Mouse (Mus musculus): ENCODE results near the gene Cyp2c29. TPM values are rescaled to one million over a fixed set of nuclear protein-coding genes. Genes with fewer than 3 reads are reported as not detected.
"Not testable (repeated sequence)": the region's sequence is repeated elsewhere in the genome, so short reads cannot be mapped to it uniquely, and the experiment has no call there.

The Cyp2c29 gene
- not detected in 2 replicates for polyA plus RNA-seq (2015; fragmentation: Nextera tagmentation; extraction: Ambion mirVana)

GRCm38 (mm10) chr19:39269105-39269504 lies at the start of gene Cyp2c29:
Gene Cyp2c29 (plus strand): TSS chr19:39269405.
- ATAC-seq (ENCODE audit: borderline replicate concordance, extremely low read depth, low FRiP score, low TSS enrichment); H3K4me3 ChIP-seq; H3K27ac ChIP-seq; H3K4me1 ChIP-seq; H3K9ac ChIP-seq; H3K27me3 ChIP-seq; H3K4me2 ChIP-seq; H3K36me3 ChIP-seq; H3K9me3 ChIP-seq: not testable (repeated sequence)
- WGBS = no CpG with 5 or more reads among the region's 1 CpGs

- H3K9ac ChIP-seq; H3K27ac ChIP-seq; H3K36me3 ChIP-seq; H3K9me3 ChIP-seq; H3K4me1 ChIP-seq; H3K27me3 ChIP-seq; H3K4me2 ChIP-seq; ATAC-seq (ENCODE audit: borderline replicate concordance, extremely low read depth, low FRiP score, low TSS enrichment); H3K4me3 ChIP-seq: not testable (repeated sequence)
- 61% methylated on average over 2 of the region's 2 CpGs for WGBS
Observed at GRCm38 (mm10) chr19:39267036-39267435, 2.2 kb upstream of the Cyp2c29 start.

- H3K36me3 ChIP-seq = no peaks in the 10 kb centered on the region
- H3K27me3 ChIP-seq = no peaks in the 10 kb centered on the region
- no peaks in the 10 kb centered on the region for H3K9me3 ChIP-seq
- ATAC-seq (ENCODE audit: borderline replicate concordance, extremely low read depth, low FRiP score, low TSS enrichment) = no peak
- no peak overlapping the region for H3K4me3 ChIP-seq
- no peak overlapping the region for H3K27ac ChIP-seq
- no peaks in the 10 kb centered on the region for H3K4me1 ChIP-seq
- no peak overlapping the region for H3K4me2 ChIP-seq
- no peak overlapping the region for H3K9ac ChIP-seq
Observed at GRCm38 (mm10) chr19:39282801-39283200, 13.6 kb downstream of the Cyp2c29 start.

DNA sequence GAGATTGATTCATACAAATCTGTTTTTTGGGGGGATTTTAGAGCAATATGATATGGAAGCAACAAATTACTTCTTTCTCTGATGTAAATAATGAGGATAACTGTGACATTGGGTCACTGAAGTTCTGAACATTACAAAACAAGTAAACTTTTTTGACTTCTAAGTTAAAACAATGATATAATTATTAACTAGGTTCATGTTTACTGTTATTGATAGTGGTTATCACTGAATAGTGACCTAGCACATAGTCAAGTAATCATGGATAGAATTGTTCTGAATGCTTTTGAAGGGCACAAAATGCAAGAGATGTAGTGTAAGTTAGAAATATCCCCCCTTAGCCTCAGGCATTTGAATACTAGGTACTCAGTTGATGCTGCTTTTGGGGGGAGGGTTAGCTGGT lies 16.4 kb downstream of the Cyp2c29 start:
- Histone ChIP-seq H3K4me1 (no peaks in the 10 kb centered on the region), H3K27me3 (no peaks in the 10 kb centered on the region), H3K4me2 (no peak overlapping the region), H3K4me3 (no peak overlapping the region), H3K9me3 (no peaks in the 10 kb centered on the region), H3K27ac (no peak overlapping the region), H3K36me3 (no peaks in the 10 kb centered on the region), H3K9ac (no peak overlapping the region)
- ATAC-seq (ENCODE audit: borderline replicate concordance, extremely low read depth, low FRiP score, low TSS enrichment) = no peak

DNA sequence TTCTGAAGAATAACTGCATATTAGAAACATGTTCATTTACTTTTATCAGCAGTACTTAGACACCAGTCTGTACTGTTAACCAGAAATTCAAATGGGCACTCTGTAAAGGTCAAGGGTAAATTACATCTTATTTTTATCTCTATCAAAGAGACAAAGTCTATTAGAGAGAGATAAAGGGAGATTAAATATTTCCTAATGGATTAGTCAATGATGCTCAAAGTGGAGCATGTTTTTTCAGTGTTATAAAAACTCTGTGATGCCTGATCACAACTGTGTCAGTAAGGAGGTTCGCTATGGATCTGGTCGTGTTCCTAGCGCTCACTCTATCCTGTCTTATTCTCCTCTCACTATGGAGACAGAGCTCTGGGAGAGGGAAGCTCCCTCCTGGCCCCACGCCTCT lies 17.6 kb downstream of the Cyp2c29 start:
- no peaks in the 10 kb centered on the region for H3K9me3 ChIP-seq
- no peak overlapping the region for H3K4me2 ChIP-seq
- no peaks in the 10 kb centered on the region for H3K27me3 ChIP-seq
- H3K4me3 ChIP-seq = no peak overlapping the region
- no peaks in the 10 kb centered on the region for H3K36me3 ChIP-seq
- H3K4me1 ChIP-seq = no peaks in the 10 kb centered on the region
- no peak overlapping the region for H3K9ac ChIP-seq
- H3K27ac ChIP-seq = no peak overlapping the region
- ATAC-seq (ENCODE audit: borderline replicate concordance, extremely low read depth, low FRiP score, low TSS enrichment) = no peak
- 68% methylated on average over 4 of the region's 4 CpGs for WGBS

GRCm38 (mm10) chr19:39288978-39289377 lies 19.8 kb downstream of the Cyp2c29 start:
- Histone ChIP-seq H3K4me1 (no peaks in the 10 kb centered on the region), H3K27ac (no peak overlapping the region), H3K4me3 (no peak overlapping the region), H3K9me3 (no peaks in the 10 kb centered on the region), H3K9ac (no peak overlapping the region), H3K27me3 (no peaks in the 10 kb centered on the region), H3K4me2 (no peak overlapping the region), H3K36me3 (no peaks in the 10 kb centered on the region)
- ATAC-seq (ENCODE audit: borderline replicate concordance, extremely low read depth, low FRiP score, low TSS enrichment) = no peak
- WGBS = 46% methylated on average over 3 of the region's 3 CpGs

Other genes with a start within 250 kb of the Cyp2c29 start
- gene Cyp2c65, start 208.4 kb upstream of the Cyp2c29 start, polyA plus RNA-seq (2015; fragmentation: Nextera tagmentation; extraction: Ambion mirVana) = not detected in 2 replicates
- not detected in 2 replicates for gene Cyp2c66, start 155.5 kb upstream of the Cyp2c29 start, polyA plus RNA-seq (2015; fragmentation: Nextera tagmentation; extraction: Ambion mirVana)
- gene Cyp2c38, start 193.7 kb downstream of the Cyp2c29 start, polyA plus RNA-seq (2015; fragmentation: Nextera tagmentation; extraction: Ambion mirVana) = not detected in 2 replicates
- gene Cyp2c39, start 241.5 kb downstream of the Cyp2c29 start, polyA plus RNA-seq (2015; fragmentation: Nextera tagmentation; extraction: Ambion mirVana) = not detected in 2 replicates

All from lung, embryonic 15.5 days (tissue).